Mouse (Mus musculus): Measurements from ENCODE around the gene Eif4g1. TPM values are rescaled to one million over a fixed set of nuclear protein-coding genes. Genes with fewer than 3 reads are reported as not detected.

Eif4g1 gene
- polyA plus RNA-seq, 1 experiment from 2014 or later, result 180 TPM

Other genes starting within 250 kb of the Eif4g1 start
- gene Abcc5, start 241.9 kb upstream of the Eif4g1 start, polyA plus RNA-seq (2014; fragmentation: Nextera tagmentation; extraction: Ambion mirVana), result 73.9 and 81.7 TPM in 2 replicates
- gene Eif2b5, start 169.5 kb upstream of the Eif4g1 start, polyA plus RNA-seq (2014; fragmentation: Nextera tagmentation; extraction: Ambion mirVana), result 83.8 and 87.3 TPM in 2 replicates
- gene Dvl3, start 151.3 kb upstream of the Eif4g1 start, polyA plus RNA-seq (2014; fragmentation: Nextera tagmentation; extraction: Ambion mirVana), result 29.2 and 31.7 TPM in 2 replicates
- gene Ap2m1, start 132.8 kb upstream of the Eif4g1 start, polyA plus RNA-seq (2014; fragmentation: Nextera tagmentation; extraction: Ambion mirVana), result 586 and 625 TPM in 2 replicates
- gene Abcf3, start 119.7 kb upstream of the Eif4g1 start, polyA plus RNA-seq (2014; fragmentation: Nextera tagmentation; extraction: Ambion mirVana), result 53.0 and 53.5 TPM in 2 replicates
- 4.0 and 4.3 TPM in 2 replicates for gene Vwa5b2, start 78.8 kb upstream of the Eif4g1 start, polyA plus RNA-seq (2014; fragmentation: Nextera tagmentation; extraction: Ambion mirVana)
- gene Eef1akmt4, start 56.7 kb upstream of the Eif4g1 start, polyA plus RNA-seq (2014; fragmentation: Nextera tagmentation; extraction: Ambion mirVana), result 30.3 and 33.8 TPM in 2 replicates
- gene Gm49333, start 56.7 kb upstream of the Eif4g1 start, polyA plus RNA-seq (2014; fragmentation: Nextera tagmentation; extraction: Ambion mirVana), result not detected in 2 replicates
- 46.1 and 46.8 TPM in 2 replicates for gene Alg3, start 56.6 kb upstream of the Eif4g1 start, polyA plus RNA-seq (2014; fragmentation: Nextera tagmentation; extraction: Ambion mirVana)
- 1.8 and 2.1 TPM in 2 replicates for gene Camk2n2, start 47.0 kb upstream of the Eif4g1 start, polyA plus RNA-seq (2014; fragmentation: Nextera tagmentation; extraction: Ambion mirVana)
- 2.4 and 3.4 TPM in 2 replicates for gene Ece2, start 38.5 kb upstream of the Eif4g1 start, polyA plus RNA-seq (2014; fragmentation: Nextera tagmentation; extraction: Ambion mirVana)
- 275 and 279 TPM in 2 replicates for gene Psmd2, start 16.7 kb upstream of the Eif4g1 start, polyA plus RNA-seq (2014; fragmentation: Nextera tagmentation; extraction: Ambion mirVana)
- gene Fam131a, start 24.9 kb downstream of the Eif4g1 start, polyA plus RNA-seq (2014; fragmentation: Nextera tagmentation; extraction: Ambion mirVana), result 7.5 and 8.3 TPM in 2 replicates
- 105 and 113 TPM in 2 replicates for gene Polr2h, start 49.4 kb downstream of the Eif4g1 start, polyA plus RNA-seq (2014; fragmentation: Nextera tagmentation; extraction: Ambion mirVana)
- gene Clcn2, start 49.4 kb downstream of the Eif4g1 start, polyA plus RNA-seq (2014; fragmentation: Nextera tagmentation; extraction: Ambion mirVana), result 13.2 and 15.8 TPM in 2 replicates
- gene Chrd, start 64.8 kb downstream of the Eif4g1 start, polyA plus RNA-seq (2014; fragmentation: Nextera tagmentation; extraction: Ambion mirVana), result 4.5 and 5.4 TPM in 2 replicates
- 0.88 and 1.2 TPM in 2 replicates for gene Thpo, start 66.2 kb downstream of the Eif4g1 start, polyA plus RNA-seq (2014; fragmentation: Nextera tagmentation; extraction: Ambion mirVana)

Measured in stomach, embryonic 14.5 days (tissue).